Mouse (Mus musculus) embryonic facial prominence, embryonic 13.5 days (tissue): ENCODE measurements around the gene Mex3a. TPM values are rescaled to one million over a fixed set of nuclear protein-coding genes. Genes with fewer than 3 reads are reported as not detected.

Source experiments
- ATAC-seq: fragments of 200-750 bp; cut with Nextera tagmentation; 2 replicates; pipeline ENCODE4 v1.8.0; 2017; ENCODE audit warnings: low read depth; ENCODE audit not compliant: insufficient number of reproducible peaks, insufficient read depth, low FRiP score, low TSS enrichment
- H3K27ac ChIP-seq: fragments of 300-500 bp; sonication (generic); 2 replicates; pipeline ENCODE4 v1.5.1; 2015; ENCODE audit warnings: moderate library complexity, mild to moderate bottlenecking, inconsistent platforms
- H3K27me3 ChIP-seq: fragments of 300-500 bp; sonication (generic); 2 replicates; pipeline ENCODE4 v1.6.1; 2015; ENCODE audit warnings: mild to moderate bottlenecking, inconsistent platforms
- H3K36me3 ChIP-seq: fragments of 300-500 bp; sonication (generic); 2 replicates; pipeline ENCODE4 v1.6.1; 2015; ENCODE audit warnings: mild to moderate bottlenecking, inconsistent platforms
- H3K4me1 ChIP-seq: fragments of 300-500 bp; sonication (generic); 2 replicates; pipeline ENCODE4 v1.6.1; 2015; ENCODE audit warnings: inconsistent platforms
- H3K4me2 ChIP-seq: fragments of 300-500 bp; sonication (generic); 2 replicates; pipeline ENCODE4 v1.6.1; 2015; ENCODE audit warnings: moderate library complexity, mild to moderate bottlenecking, inconsistent platforms
- H3K4me3 ChIP-seq: fragments of 300-500 bp; sonication (generic); 2 replicates; pipeline ENCODE4 v1.5.1; 2015; ENCODE audit warnings: mild to moderate bottlenecking, inconsistent platforms
- H3K9ac ChIP-seq: fragments of 300-500 bp; sonication (generic); 2 replicates; pipeline ENCODE4 v1.6.1; 2015; ENCODE audit warnings: mild to moderate bottlenecking, inconsistent platforms
- H3K9me3 ChIP-seq: fragments of 300-500 bp; sonication (generic); 2 replicates; pipeline ENCODE4 v1.6.1; 2016; ENCODE audit warnings: inconsistent platforms
- WGBS: fragments of 180-500 bp; shearing (Covaris S2); methylation state at CpG from one replicate; pipeline ENCODE4 v1.1.7; 2015; ENCODE audit warnings: mixed read lengths; 5-methylcytosine and 5-hydroxymethylcytosine counted together
- polyA plus RNA-seq: library from polyadenylated mRNA; unstranded; fragments of >200 nt; fragmentation: Nextera tagmentation; extraction: Ambion mirVana; gene quantifications from 2 replicates; pipeline ENCODE4 v1.2.1, GENCODE M21; 2015

Gene Mex3a
- polyA plus RNA-seq: 32.2 and 33.4 TPM in 2 replicates

GRCm38 (mm10) chr3:88532299-88532674 lies at the start of gene Mex3a:
TSS of gene Mex3a (plus strand) at chr3:88532395.
- no peak; the same call in 1 of the 2 replicates for ATAC-seq
- no peaks in the 10 kb centered on the region for H3K27me3 ChIP-seq
- H3K9me3 ChIP-seq: no peaks in the 10 kb centered on the region
- H3K4me3 ChIP-seq: peak within 1 kb of the TSS; percentile 78
- peak within 1 kb of the TSS; percentile 99 for H3K27ac ChIP-seq
- H3K4me2 ChIP-seq: peak within 1 kb of the TSS; percentile 84
- peak within 1 kb of the TSS; percentile 99 for H3K9ac ChIP-seq
- H3K4me1 ChIP-seq: peaks cover 66% of the 10 kb centered on the region
- 1% methylated on average over 13 of the region's 31 CpGs for WGBS
- H3K36me3 ChIP-seq: peaks cover 22% of the 10 kb centered on the region

- 72% methylated on average over 8 of the region's 8 CpGs for WGBS
- Histone ChIP-seq H3K9ac (no peak overlapping the region), H3K27me3 (peaks cover 44% of the 10 kb centered on the region), H3K4me3 (no peak overlapping the region), H3K36me3 (peaks cover 74% of the 10 kb centered on the region), H3K9me3 (no peaks in the 10 kb centered on the region), H3K4me1 (peaks cover 12% of the 10 kb centered on the region), H3K4me2 (no peak overlapping the region), H3K27ac (no peak overlapping the region)
- ATAC-seq: no peak
Measured at GRCm38 (mm10) chr3:88483141-88483540, 49.1 kb upstream of the Mex3a start.

- WGBS: 18% methylated on average over 5 of the region's 5 CpGs
- H3K9ac ChIP-seq: no peak overlapping the region
- H3K27me3 ChIP-seq: peaks cover 44% of the 10 kb centered on the region
- no peaks in the 10 kb centered on the region for H3K9me3 ChIP-seq
- no peak overlapping the region for H3K4me2 ChIP-seq
- H3K4me1 ChIP-seq: peaks cover 17% of the 10 kb centered on the region
- H3K4me3 ChIP-seq: no peak overlapping the region
- peak; percentile 34; the same call in 1 of the 2 replicates for ATAC-seq
- H3K27ac ChIP-seq: no peak overlapping the region
- H3K36me3 ChIP-seq: peaks cover 75% of the 10 kb centered on the region
Measured at GRCm38 (mm10) chr3:88483621-88484020, 48.6 kb upstream of the Mex3a start.

- peaks cover 76% of the 10 kb centered on the region for H3K36me3 ChIP-seq
- H3K27ac ChIP-seq: no peak overlapping the region
- 21% methylated on average over 39 of the region's 39 CpGs for WGBS
- peak overlapping the region; percentile 30 for H3K4me2 ChIP-seq
- peaks cover 44% of the 10 kb centered on the region for H3K27me3 ChIP-seq
- peaks cover 28% of the 10 kb centered on the region for H3K4me1 ChIP-seq
- no peaks in the 10 kb centered on the region for H3K9me3 ChIP-seq
- H3K9ac ChIP-seq: no peak overlapping the region; the same call in 1 of the 2 replicates
- H3K4me3 ChIP-seq: peak overlapping the region; percentile 16; the same call in 1 of the 2 replicates
- ATAC-seq: no peak
Measured at GRCm38 (mm10) chr3:88484597-88485316, 47.4 kb upstream of the Mex3a start.

- Histone ChIP-seq H3K9me3 (no peaks in the 10 kb centered on the region), H3K27ac (no peak overlapping the region), H3K4me3 (no peak overlapping the region), H3K9ac (no peak overlapping the region), H3K36me3 (peaks cover 70% of the 10 kb centered on the region), H3K4me2 (no peak overlapping the region), H3K27me3 (peaks cover 44% of the 10 kb centered on the region), H3K4me1 (peaks cover 41% of the 10 kb centered on the region)
- ATAC-seq: no peak
- WGBS: 71% methylated on average over 5 of the region's 5 CpGs
Measured at GRCm38 (mm10) chr3:88486043-88486442, 46.2 kb upstream of the Mex3a start.

GRCm38 (mm10) chr3:88486887-88487286 lies 45.3 kb upstream of the Mex3a start:
- peaks cover 44% of the 10 kb centered on the region for H3K27me3 ChIP-seq
- no peak for ATAC-seq
- no peak overlapping the region for H3K4me3 ChIP-seq
- no peak overlapping the region for H3K27ac ChIP-seq
- H3K4me1 ChIP-seq: peaks cover 44% of the 10 kb centered on the region
- WGBS: 71% methylated on average over 4 of the region's 4 CpGs
- no peaks in the 10 kb centered on the region for H3K9me3 ChIP-seq
- H3K36me3 ChIP-seq: peaks cover 63% of the 10 kb centered on the region
- H3K4me2 ChIP-seq: no peak overlapping the region
- H3K9ac ChIP-seq: peak overlapping the region; percentile 37; the same call in 1 of the 2 replicates

- WGBS: 78% methylated on average over 1 of the region's 1 CpGs
- peaks cover 58% of the 10 kb centered on the region for H3K36me3 ChIP-seq
- no peak overlapping the region for H3K9ac ChIP-seq
- no peak overlapping the region for H3K4me2 ChIP-seq
- H3K9me3 ChIP-seq: no peaks in the 10 kb centered on the region
- H3K4me1 ChIP-seq: peaks cover 43% of the 10 kb centered on the region
- no peak overlapping the region for H3K4me3 ChIP-seq
- no peak for ATAC-seq
- H3K27ac ChIP-seq: no peak overlapping the region; the same call in 1 of the 2 replicates
- peaks cover 42% of the 10 kb centered on the region for H3K27me3 ChIP-seq
Measured at GRCm38 (mm10) chr3:88487396-88487795, 44.8 kb upstream of the Mex3a start.

GRCm38 (mm10) chr3:88493706-88494582 lies 38.3 kb upstream of the Mex3a start:
- peaks cover 67% of the 10 kb centered on the region for H3K4me1 ChIP-seq
- no peaks in the 10 kb centered on the region for H3K27me3 ChIP-seq
- ATAC-seq: no peak
- H3K27ac ChIP-seq: peak overlapping the region; percentile 92
- peak overlapping the region; percentile 70 for H3K9ac ChIP-seq
- peak overlapping the region; percentile 73 for H3K4me2 ChIP-seq
- WGBS: 70% methylated on average over 11 of the region's 11 CpGs
- H3K4me3 ChIP-seq: peak overlapping the region; percentile 43
- H3K9me3 ChIP-seq: no peaks in the 10 kb centered on the region
- H3K36me3 ChIP-seq: peaks cover 35% of the 10 kb centered on the region

GRCm38 (mm10) chr3:88494836-88495628 lies 37.2 kb upstream of the Mex3a start:
- ATAC-seq: no peak
- no peak overlapping the region for H3K4me2 ChIP-seq
- 62% methylated on average over 9 of the region's 9 CpGs for WGBS
- peaks cover 62% of the 10 kb centered on the region for H3K4me1 ChIP-seq
- H3K27me3 ChIP-seq: no peaks in the 10 kb centered on the region
- peak overlapping the region; percentile 92 for H3K27ac ChIP-seq
- no peaks in the 10 kb centered on the region for H3K9me3 ChIP-seq
- H3K4me3 ChIP-seq: no peak overlapping the region
- H3K9ac ChIP-seq: 0 out of 2 replicates have a peak overlapping the region, but pooled peaks have one; percentile 21
- H3K36me3 ChIP-seq: peaks cover 40% of the 10 kb centered on the region

GRCm38 (mm10) chr3:88495741-88496415 lies 36.3 kb upstream of the Mex3a start:
- Histone ChIP-seq H3K4me3 (no peak overlapping the region), H3K4me2 (no peak overlapping the region), H3K27ac (peak overlapping the region; percentile 92; the same call in 1 of the 2 replicates), H3K4me1 (peaks cover 62% of the 10 kb centered on the region), H3K36me3 (peaks cover 45% of the 10 kb centered on the region), H3K27me3 (no peaks in the 10 kb centered on the region), H3K9me3 (no peaks in the 10 kb centered on the region), H3K9ac (peak overlapping the region; percentile 40; the same call in 1 of the 2 replicates)
- ATAC-seq: no peak
- WGBS: 85% methylated on average over 10 of the region's 10 CpGs
